Mouse (Mus musculus): ENCODE results near the gene Sf3b3. TPM values are rescaled to one million over a fixed set of nuclear protein-coding genes. Genes with fewer than 3 reads are reported as not detected.

The Sf3b3 gene
- total and polyA plus RNA-seq, 2 experiments: 12.1 to 20.6 TPM

- 71% methylated on average over 6 of the region's 6 CpGs for WGBS
- no peak overlapping the region for H3K4me3 ChIP-seq (ENCODE audit: insufficient read depth, low read depth, low read length)
- TF ChIP-seq CTCF (IDR thresholded peaks at IDR 0.05; ENCODE audit: low read depth, low read length) (peak; percentile 22; the same call in 1 of the 2 replicates), POLR2A (IDR thresholded peaks at IDR 0.05; ENCODE audit: extremely low read depth, insufficient read depth, low read length) (no peak)
- no peaks in the 10 kb centered on the region for H3K36me3 ChIP-seq (ENCODE audit: control insufficient read depth, insufficient read depth, low read length)
- no peaks in the 10 kb centered on the region for H3K4me1 ChIP-seq (ENCODE audit: control insufficient read depth, insufficient read depth, low read length)
- no peak overlapping the region for H3K27ac ChIP-seq (replicated peaks; ENCODE audit: insufficient read depth, low read depth, low read length)
- H3K27me3 ChIP-seq (ENCODE audit: control insufficient read depth, insufficient read depth, low read length): no peaks in the 10 kb centered on the region
- DNase-seq (ENCODE audit: extremely low read depth, low read depth, low spot score): no peak
- no peak overlapping the region for H3K9ac ChIP-seq (ENCODE audit: low read depth, low read length)
- no peaks in the 10 kb centered on the region for H3K79me2 ChIP-seq (ENCODE audit: control insufficient read depth, insufficient read depth, low read length)
Measured at GRCm38 (mm10) chr8:110761988-110762387, 84.6 kb downstream of the Sf3b3 start.

- H3K4me1 ChIP-seq (ENCODE audit: control insufficient read depth, insufficient read depth, low read length): no peaks in the 10 kb centered on the region
- no peak overlapping the region for H3K9ac ChIP-seq (ENCODE audit: low read depth, low read length)
- peak; percentile 18 for DNase-seq (ENCODE audit: extremely low read depth, low read depth, low spot score)
- no peaks in the 10 kb centered on the region for H3K27me3 ChIP-seq (ENCODE audit: control insufficient read depth, insufficient read depth, low read length)
- 61% methylated on average over 5 of the region's 5 CpGs for WGBS
- H3K79me2 ChIP-seq (ENCODE audit: control insufficient read depth, insufficient read depth, low read length): no peaks in the 10 kb centered on the region
- H3K36me3 ChIP-seq (ENCODE audit: control insufficient read depth, insufficient read depth, low read length): no peaks in the 10 kb centered on the region
- H3K4me3 ChIP-seq (ENCODE audit: insufficient read depth, low read depth, low read length): no peak overlapping the region
- TF ChIP-seq CTCF (IDR thresholded peaks at IDR 0.05; ENCODE audit: low read depth, low read length): no peak
- TF ChIP-seq POLR2A (IDR thresholded peaks at IDR 0.05; ENCODE audit: extremely low read depth, insufficient read depth, low read length): no peak
- H3K27ac ChIP-seq (replicated peaks; ENCODE audit: insufficient read depth, low read depth, low read length): no peak overlapping the region; the same call in 1 of the 2 replicates
Measured at GRCm38 (mm10) chr8:110761185-110761584, 85.4 kb downstream of the Sf3b3 start.

GRCm38 (mm10) chr8:110760280-110760940 lies 86.2 kb downstream of the Sf3b3 start:
- no peak for DNase-seq (ENCODE audit: extremely low read depth, low read depth, low spot score)
- 61% methylated on average over 7 of the region's 7 CpGs for WGBS
- no peaks in the 10 kb centered on the region for H3K27me3 ChIP-seq (ENCODE audit: control insufficient read depth, insufficient read depth, low read length)
- no peak overlapping the region for H3K9ac ChIP-seq (ENCODE audit: low read depth, low read length)
- H3K79me2 ChIP-seq (ENCODE audit: control insufficient read depth, insufficient read depth, low read length): no peaks in the 10 kb centered on the region
- H3K36me3 ChIP-seq (ENCODE audit: control insufficient read depth, insufficient read depth, low read length): no peaks in the 10 kb centered on the region
- TF ChIP-seq POLR2A (IDR thresholded peaks at IDR 0.05; ENCODE audit: extremely low read depth, insufficient read depth, low read length) (no peak), CTCF (IDR thresholded peaks at IDR 0.05; ENCODE audit: low read depth, low read length) (no peak)
- H3K4me1 ChIP-seq (ENCODE audit: control insufficient read depth, insufficient read depth, low read length): no peaks in the 10 kb centered on the region
- H3K4me3 ChIP-seq (ENCODE audit: insufficient read depth, low read depth, low read length): no peak overlapping the region
- no peak overlapping the region for H3K27ac ChIP-seq (replicated peaks; ENCODE audit: insufficient read depth, low read depth, low read length)

Other genes starting within 250 kb of the Sf3b3 start
- 6.7 and 7.9 TPM in 2 replicates for gene Vac14, start 228.2 kb downstream of the Sf3b3 start, total RNA-seq (2014; rRNA removed)
- 22.9 and 25.0 TPM in 2 replicates for gene Vac14, start 228.2 kb downstream of the Sf3b3 start, polyA plus RNA-seq (2012; rRNA removed)
- gene Mtss1l, start 125.3 kb downstream of the Sf3b3 start, total RNA-seq (2014; rRNA removed): 0.55 and 0.94 TPM in 2 replicates
- 2.5 and 3.7 TPM in 2 replicates for gene Mtss1l, start 125.3 kb downstream of the Sf3b3 start, polyA plus RNA-seq (2012; rRNA removed)
- 2.4 and 4.8 TPM in 2 replicates for gene Il34, start 40.9 kb downstream of the Sf3b3 start, total RNA-seq (2014; rRNA removed)
- 5.6 and 7.3 TPM in 2 replicates for gene Il34, start 40.9 kb downstream of the Sf3b3 start, polyA plus RNA-seq (2012; rRNA removed)
- gene Cog4, start 187 bp downstream of the Sf3b3 start, total RNA-seq (2014; rRNA removed): 73.9 and 75.4 TPM in 2 replicates
- gene Cog4, start 187 bp downstream of the Sf3b3 start, polyA plus RNA-seq (2012; rRNA removed): 27.8 and 29.4 TPM in 2 replicates
- 6.3 and 6.7 TPM in 2 replicates for gene Fuk, start 55.7 kb upstream of the Sf3b3 start, total RNA-seq (2014; rRNA removed)
- gene Fuk, start 55.7 kb upstream of the Sf3b3 start, polyA plus RNA-seq (2012; rRNA removed): 11.2 and 11.4 TPM in 2 replicates
- 0.83 and 1.3 TPM in 2 replicates for gene St3gal2, start 73.1 kb upstream of the Sf3b3 start, total RNA-seq (2014; rRNA removed)
- gene St3gal2, start 73.1 kb upstream of the Sf3b3 start, polyA plus RNA-seq (2012; rRNA removed): 1.2 and 1.5 TPM in 2 replicates
- 10.2 and 15.1 TPM in 2 replicates for gene Ddx19a, start 151.0 kb upstream of the Sf3b3 start, total RNA-seq (2014; rRNA removed)
- gene Ddx19a, start 151.0 kb upstream of the Sf3b3 start, polyA plus RNA-seq (2012; rRNA removed): 11.8 and 12.0 TPM in 2 replicates
- 5.8 and 7.1 TPM in 2 replicates for gene Ddx19b, start 185.0 kb upstream of the Sf3b3 start, total RNA-seq (2014; rRNA removed)
- gene Ddx19b, start 185.0 kb upstream of the Sf3b3 start, polyA plus RNA-seq (2012; rRNA removed): 3.3 and 3.4 TPM in 2 replicates
- 60.1 and 60.5 TPM in 2 replicates for gene Aars, start 186.4 kb upstream of the Sf3b3 start, total RNA-seq (2014; rRNA removed)
- gene Aars, start 186.4 kb upstream of the Sf3b3 start, polyA plus RNA-seq (2012; rRNA removed): 56.6 and 56.9 TPM in 2 replicates
- not detected in 2 replicates for gene Exosc6, start 209.6 kb upstream of the Sf3b3 start, total RNA-seq (2014; rRNA removed)
- not detected in 2 replicates for gene Exosc6, start 209.6 kb upstream of the Sf3b3 start, polyA plus RNA-seq (2012; rRNA removed)
- not detected in 2 replicates for gene Clec18a, start 245.6 kb upstream of the Sf3b3 start, total RNA-seq (2014; rRNA removed)
- not detected in 2 replicates for gene Clec18a, start 245.6 kb upstream of the Sf3b3 start, polyA plus RNA-seq (2012; rRNA removed)
- gene Pdpr, start 247.8 kb upstream of the Sf3b3 start, total RNA-seq (2014; rRNA removed): 18.3 and 18.4 TPM in 2 replicates
- gene Pdpr, start 247.8 kb upstream of the Sf3b3 start, polyA plus RNA-seq (2012; rRNA removed): 7.7 and 9.6 TPM in 2 replicates

Data from liver, adult 2 months (tissue).